Mouse (Mus musculus): ENCODE data around the gene Sh2b3. TPM values are rescaled to one million over a fixed set of nuclear protein-coding genes. Genes with fewer than 3 reads are reported as not detected.

Gene Sh2b3
- polyA plus RNA-seq, 2 experiments, result 5.4 to 7.2 TPM

DNA sequence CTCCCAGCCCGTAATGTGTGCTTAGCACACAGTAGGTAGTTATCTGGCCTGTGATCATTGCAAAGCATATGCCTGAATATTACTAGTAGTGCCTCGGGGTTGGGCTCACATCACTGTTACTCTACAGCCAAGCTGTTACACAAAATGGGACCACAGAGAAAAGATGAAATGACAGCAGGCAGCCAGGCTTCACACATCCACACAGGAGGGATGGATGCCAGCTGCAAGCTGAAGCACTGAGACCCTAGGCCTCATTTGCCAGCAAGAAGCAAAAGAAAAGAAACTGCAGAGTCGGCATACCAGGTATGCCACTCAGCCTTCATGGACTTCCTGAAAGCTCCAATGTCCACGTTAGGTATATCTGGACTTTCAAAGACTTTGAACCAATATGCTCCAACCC is 9.6 kb downstream of the Sh2b3 start:
- Histone ChIP-seq H3K27me3 (ENCODE audit: control insufficient read depth, insufficient read depth, low read length) (no peaks in the 10 kb centered on the region), H3K9me3 (ENCODE audit: control insufficient read depth, low read length) (no peaks in the 10 kb centered on the region), H3K4me2 (ENCODE audit: low read depth) (no peak overlapping the region), H3K4me1 (replicated peaks; ENCODE audit: control insufficient read depth in 2 of 2, insufficient read depth in 2 of 2, low read length in 1 of 2) (peaks cover 0 to 6% of the 10 kb centered on the region in 2 experiments; a peak in 2 of 4 replicates), H3K9ac (replicated peaks) (no peak overlapping the region), H3K4me3 (ENCODE audit: insufficient read depth in 1 of 2, low read depth in 2 of 2, low read length in 2 of 2) (no peak overlapping the region), H3K27ac (no peak overlapping the region), H3K36me3 (replicated peaks; ENCODE audit: control insufficient read depth, insufficient read depth, low read depth) (peaks cover 14% of the 10 kb centered on the region)
- TF ChIP-seq CTCF (IDR thresholded peaks at IDR 0.05; ENCODE audit: low read depth) (no peak), EP300 (IDR thresholded peaks at IDR 0.05; ENCODE audit: low read depth) (no peak)
- ATAC-seq (ENCODE audit: insufficient read depth) (no peak), DNase-seq (ENCODE audit: low read depth in 3 of 3, low spot score in 3 of 3) (no peak)
- WGBS (ENCODE audit: insufficient replicate concordance), result 81% methylated on average over 4 of the region's 4 CpGs

DNA sequence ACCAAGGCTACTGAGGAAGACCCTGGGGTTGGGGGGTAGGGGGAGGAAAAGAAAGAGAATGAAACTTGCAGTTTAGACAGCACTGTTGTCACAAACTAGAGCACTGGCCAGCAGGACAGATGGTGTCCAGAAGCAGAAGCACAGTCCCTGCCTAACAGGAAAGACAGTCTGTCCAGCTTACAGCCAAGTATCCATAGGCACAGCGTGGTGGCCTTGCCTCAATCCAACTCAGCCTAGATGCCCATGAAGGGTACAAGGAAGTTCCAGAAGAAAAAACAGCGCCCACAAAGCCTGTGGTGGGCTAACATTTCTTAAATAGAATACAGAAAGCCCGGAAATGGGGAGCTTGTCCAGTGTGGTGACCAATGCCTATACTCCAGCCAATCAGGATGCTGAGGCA is 11.8 kb downstream of the Sh2b3 start:
- H3K4me3 ChIP-seq (ENCODE audit: insufficient read depth in 1 of 2, low read depth in 2 of 2, low read length in 2 of 2), result no peak overlapping the region
- ATAC-seq (ENCODE audit: insufficient read depth), result no peak
- no peaks in the 10 kb centered on the region for H3K27me3 ChIP-seq (ENCODE audit: control insufficient read depth, insufficient read depth, low read length)
- H3K36me3 ChIP-seq (replicated peaks; ENCODE audit: control insufficient read depth, insufficient read depth, low read depth), result peaks cover 18% of the 10 kb centered on the region
- TF ChIP-seq CTCF (IDR thresholded peaks at IDR 0.05; ENCODE audit: low read depth) (no peak), EP300 (IDR thresholded peaks at IDR 0.05; ENCODE audit: low read depth) (no peak)
- no peak overlapping the region for H3K9ac ChIP-seq (replicated peaks)
- 74% methylated on average over 3 of the region's 3 CpGs for WGBS (ENCODE audit: insufficient replicate concordance)
- H3K27ac ChIP-seq, result no peak overlapping the region
- DNase-seq (ENCODE audit: low read depth in 3 of 3, low spot score in 3 of 3), result no peak
- no peaks in the 10 kb centered on the region for H3K9me3 ChIP-seq (ENCODE audit: control insufficient read depth, low read length)
- peaks cover 0 to 4% of the 10 kb centered on the region in 2 experiments; a peak in 1 of 4 replicates for H3K4me1 ChIP-seq (replicated peaks; ENCODE audit: control insufficient read depth in 2 of 2, insufficient read depth in 2 of 2, low read length in 1 of 2)
- H3K4me2 ChIP-seq (ENCODE audit: low read depth), result no peak overlapping the region

GRCm38 (mm10) chr5:121824121-121824520 is 13.3 kb downstream of the Sh2b3 start:
- Histone ChIP-seq H3K27me3 (ENCODE audit: control insufficient read depth, insufficient read depth, low read length) (no peaks in the 10 kb centered on the region), H3K36me3 (replicated peaks; ENCODE audit: control insufficient read depth, insufficient read depth, low read depth) (peaks cover 19% of the 10 kb centered on the region), H3K27ac (no peak overlapping the region), H3K9me3 (ENCODE audit: control insufficient read depth, low read length) (no peaks in the 10 kb centered on the region), H3K4me2 (ENCODE audit: low read depth) (no peak overlapping the region), H3K4me1 (replicated peaks; ENCODE audit: control insufficient read depth in 2 of 2, insufficient read depth in 2 of 2, low read length in 1 of 2) (peaks cover 0 to 4% of the 10 kb centered on the region in 2 experiments; a peak in 1 of 4 replicates), H3K4me3 (ENCODE audit: insufficient read depth in 1 of 2, low read depth in 2 of 2, low read length in 2 of 2) (no peak overlapping the region), H3K9ac (replicated peaks) (no peak overlapping the region)
- 0 out of 2 replicates have a peak, but pooled peaks have one; percentile 13 for ATAC-seq (ENCODE audit: insufficient read depth)
- 50% methylated on average over 4 of the region's 4 CpGs for WGBS (ENCODE audit: insufficient replicate concordance)
- no peak for DNase-seq (ENCODE audit: low read depth in 3 of 3, low spot score in 3 of 3)
- TF ChIP-seq EP300 (IDR thresholded peaks at IDR 0.05; ENCODE audit: low read depth) (no peak), CTCF (IDR thresholded peaks at IDR 0.05; ENCODE audit: low read depth) (no peak)

DNA sequence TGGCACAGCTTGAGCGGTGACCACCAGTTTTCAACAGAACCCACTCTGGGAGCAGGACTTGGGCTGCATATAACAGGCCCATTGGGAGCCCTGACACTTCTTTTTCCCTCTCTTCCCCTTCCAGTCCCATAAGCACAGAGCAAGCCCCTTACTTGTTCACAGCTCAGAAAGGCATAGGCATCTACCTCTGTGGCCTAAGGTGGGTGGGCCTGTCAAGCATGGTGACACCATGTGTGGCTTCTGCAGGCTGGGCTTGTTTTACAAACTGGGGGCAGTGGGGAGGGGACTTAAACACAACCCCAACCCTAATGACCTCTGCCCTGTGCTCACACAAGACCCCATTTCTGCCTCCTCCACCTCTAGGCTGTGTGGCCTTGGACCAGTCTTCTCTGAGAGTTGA is 13.8 kb downstream of the Sh2b3 start:
- TF ChIP-seq CTCF (IDR thresholded peaks at IDR 0.05; ENCODE audit: low read depth) (no peak), EP300 (IDR thresholded peaks at IDR 0.05; ENCODE audit: low read depth) (no peak)
- H3K27ac ChIP-seq, result no peak overlapping the region
- H3K36me3 ChIP-seq (replicated peaks; ENCODE audit: control insufficient read depth, insufficient read depth, low read depth), result peaks cover 23% of the 10 kb centered on the region

GRCm38 (mm10) chr5:121822786-121823505 is 14.5 kb downstream of the Sh2b3 start:
- Histone ChIP-seq H3K9ac (replicated peaks) (no peak overlapping the region), H3K27me3 (ENCODE audit: control insufficient read depth, insufficient read depth, low read length) (no peaks in the 10 kb centered on the region), H3K27ac (no peak overlapping the region), H3K4me3 (ENCODE audit: insufficient read depth in 1 of 2, low read depth in 2 of 2, low read length in 2 of 2) (no peak overlapping the region), H3K4me2 (ENCODE audit: low read depth) (no peak overlapping the region), H3K9me3 (ENCODE audit: control insufficient read depth, low read length) (no peaks in the 10 kb centered on the region), H3K4me1 (replicated peaks; ENCODE audit: control insufficient read depth in 2 of 2, insufficient read depth in 2 of 2, low read length in 1 of 2) (peaks cover 0 to 4% of the 10 kb centered on the region in 2 experiments; a peak in 1 of 4 replicates), H3K36me3 (replicated peaks; ENCODE audit: control insufficient read depth, insufficient read depth, low read depth) (peaks cover 24% of the 10 kb centered on the region)
- WGBS (ENCODE audit: insufficient replicate concordance), result 75% methylated on average over 7 of the region's 7 CpGs
- DNase-seq (ENCODE audit: low read depth in 3 of 3, low spot score in 3 of 3), result no peak
- no peak for ATAC-seq (ENCODE audit: insufficient read depth)
- TF ChIP-seq EP300 (IDR thresholded peaks at IDR 0.05; ENCODE audit: low read depth), result no peak
- no peak for TF ChIP-seq CTCF (IDR thresholded peaks at IDR 0.05; ENCODE audit: low read depth)

More for the DNA sequence above, 13.8 kb downstream of the Sh2b3 start:
- ATAC-seq (ENCODE audit: insufficient read depth) (no peak), DNase-seq (ENCODE audit: low read depth in 3 of 3, low spot score in 3 of 3) (no peak)
- Histone ChIP-seq H3K27me3 (ENCODE audit: control insufficient read depth, insufficient read depth, low read length) (no peaks in the 10 kb centered on the region), H3K9ac (replicated peaks) (no peak overlapping the region), H3K9me3 (ENCODE audit: control insufficient read depth, low read length) (no peaks in the 10 kb centered on the region), H3K4me2 (ENCODE audit: low read depth) (no peak overlapping the region), H3K4me1 (replicated peaks; ENCODE audit: control insufficient read depth in 2 of 2, insufficient read depth in 2 of 2, low read length in 1 of 2) (peaks cover 0 to 4% of the 10 kb centered on the region in 2 experiments; a peak in 1 of 4 replicates), H3K4me3 (ENCODE audit: insufficient read depth in 1 of 2, low read depth in 2 of 2, low read length in 2 of 2) (no peak overlapping the region)
- WGBS (ENCODE audit: insufficient replicate concordance), result 88% methylated on average over 1 of the region's 1 CpGs

Data from liver, embryonic 14.5 days (tissue).